Mouse (Mus musculus): Measurements from ENCODE around the gene Spata5.
A peak's percentile ranks its signal among the peaks of the same experiment; 100 is the strongest.
"Not testable (repeated sequence)": the region's sequence is repeated elsewhere in the genome, so short reads cannot be mapped to it uniquely, and the experiment has no call there.

Gene Spata5

GRCm38 (mm10) chr3:37577706-37578105 lies 158.0 kb downstream of the Spata5 start:
- DNase-seq, result no peak

GRCm38 (mm10) chr3:37584576-37584975 lies 164.9 kb downstream of the Spata5 start:
- DNase-seq, result no peak

- peak; percentile 66 for DNase-seq
Measured at GRCm38 (mm10) chr3:37585967-37586730, 166.5 kb downstream of the Spata5 start.

- peak; percentile 63 for DNase-seq
Measured at GRCm38 (mm10) chr3:37586731-37587578, 167.3 kb downstream of the Spata5 start.

GRCm38 (mm10) chr3:37595721-37596120 lies 176.0 kb downstream of the Spata5 start:
- no peak for DNase-seq

GRCm38 (mm10) chr3:37596519-37596918 lies 176.8 kb downstream of the Spata5 start:
- no peak for DNase-seq

GRCm38 (mm10) chr3:37597200-37597599 lies 177.5 kb downstream of the Spata5 start:
- no peak for DNase-seq

- DNase-seq, result not testable (repeated sequence)
Measured at GRCm38 (mm10) chr3:37599641-37600040, 179.9 kb downstream of the Spata5 start.

GRCm38 (mm10) chr3:37602356-37602755 lies 182.7 kb downstream of the Spata5 start:
- DNase-seq, result no peak

- DNase-seq, result no peak
Measured at GRCm38 (mm10) chr3:37602890-37603289, 183.2 kb downstream of the Spata5 start.

- no peak for DNase-seq
Measured at GRCm38 (mm10) chr3:37603541-37603940, 183.8 kb downstream of the Spata5 start.

GRCm38 (mm10) chr3:37604976-37605875 lies 185.5 kb downstream of the Spata5 start:
- DNase-seq, result no peak

- no peak for DNase-seq
Measured at GRCm38 (mm10) chr3:37605876-37606238, 186.2 kb downstream of the Spata5 start.

GRCm38 (mm10) chr3:37608926-37609325 lies 189.2 kb downstream of the Spata5 start:
- DNase-seq, result no peak

GRCm38 (mm10) chr3:37610670-37611069 lies 191.0 kb downstream of the Spata5 start:
- DNase-seq, result no peak

- DNase-seq, result no peak
Measured at GRCm38 (mm10) chr3:37613722-37614121, 194.0 kb downstream of the Spata5 start.

- no peak for DNase-seq
Measured at GRCm38 (mm10) chr3:37614878-37615650, 195.4 kb downstream of the Spata5 start.

GRCm38 (mm10) chr3:37616586-37617547 lies 197.2 kb downstream of the Spata5 start:
- DNase-seq, result peak; percentile 71

All from retina, postnatal 1 day (tissue).